Comparison of ENCODE assay signal across 17 mouse cellular contexts in genomic region chr19:45696281-45696600, GRCm38 (mm10). TPM values are rescaled to one million over a fixed set of nuclear protein-coding genes. Genes with fewer than 3 reads are reported as not detected.
A peak's percentile ranks its signal among the peaks of the same experiment; 100 is the strongest.
DNase-seq lines count a peak whose midpoint lies in the region; ATAC-seq lines count a peak whose summit lies in the region.
"Had no signal": no experiment of that assay in that cellular context is flagged by ENCODE, and none has a peak within 500 bp of the region (broad histone marks: within the 10 kb centered on the region; RNA-seq: fewer than 3 reads in every experiment).

No protein-coding gene starts in this region.

- H3K4me1 ChIP-seq in kidney, embryonic 15.5 days: peaks cover 17% of the 10 kb centered on the region
- H3K4me1 ChIP-seq in heart, embryonic 14.5 days (ENCODE audit: control insufficient read depth in 2 of 2, insufficient read depth in 2 of 2, low read length in 2 of 2): peaks cover 8 to 15% of the 10 kb centered on the region in 2 experiments
- peaks cover 16% of the 10 kb centered on the region for H3K4me1 ChIP-seq in forebrain, embryonic 10.5 days
- peaks cover 8% of the 10 kb centered on the region; the same call in 1 of the 2 replicates for H3K4me1 ChIP-seq in forebrain, embryonic 13.5 days

- no peaks in the 10 kb centered on the region for H3K9me3 ChIP-seq in kidney, embryonic 15.5 days (replicated peaks)
- H3K9me3 ChIP-seq in heart, embryonic 14.5 days (ENCODE audit: control insufficient read depth, low read length): no peaks in the 10 kb centered on the region
- H3K9me3 ChIP-seq in forebrain, embryonic 10.5 days: 0 out of 2 replicates have a peak, but pooled peaks cover 3% of the 10 kb centered on the region
- no peaks in the 10 kb centered on the region for H3K9me3 ChIP-seq in forebrain, embryonic 13.5 days (replicated peaks)
- H3K9me3 ChIP-seq: embryonic facial prominence, embryonic 15.5 days; forebrain, embryonic 12.5 days had no signal

- WGBS in kidney, embryonic 15.5 days: 16% methylated on average over 6 of the region's 6 CpGs
- 10% methylated on average over 6 of the region's 6 CpGs for WGBS in heart, embryonic 14.5 days
- 68% methylated on average over 6 of the region's 6 CpGs for WGBS in forebrain, embryonic 10.5 days
- WGBS in forebrain, embryonic 13.5 days: 61% methylated on average over 6 of the region's 6 CpGs

- no peaks in the 10 kb centered on the region for H3K36me3 ChIP-seq in kidney, embryonic 15.5 days
- no peaks in the 10 kb centered on the region for H3K36me3 ChIP-seq in heart, embryonic 14.5 days (ENCODE audit: control insufficient read depth, insufficient read depth, low read length)
- no peaks in the 10 kb centered on the region for H3K36me3 ChIP-seq in forebrain, embryonic 10.5 days (replicated peaks)
- no peaks in the 10 kb centered on the region for H3K36me3 ChIP-seq in forebrain, embryonic 13.5 days (ENCODE audit: poor library complexity, severe bottlenecking)
- H3K36me3 ChIP-seq: embryonic facial prominence, embryonic 15.5 days; forebrain, embryonic 12.5 days had no signal

- peak overlapping the region; percentile 28 for H3K4me2 ChIP-seq in kidney, embryonic 15.5 days
- H3K4me2 ChIP-seq in heart, embryonic 14.5 days (ENCODE audit: low read length): peak overlapping the region; percentile 47
- no peak overlapping the region for H3K4me2 ChIP-seq in forebrain, embryonic 13.5 days

- H3K9ac ChIP-seq in kidney, embryonic 15.5 days: no peak overlapping the region
- H3K9ac ChIP-seq in heart, embryonic 14.5 days (ENCODE audit: low read length): no peak overlapping the region
- no peak overlapping the region for H3K9ac ChIP-seq in forebrain, embryonic 13.5 days
- H3K9ac ChIP-seq: embryonic facial prominence, embryonic 15.5 days; forebrain, embryonic 12.5 days had no signal

- H3K4me3 ChIP-seq in kidney, embryonic 15.5 days (replicated peaks): no peak overlapping the region
- H3K4me3 ChIP-seq in heart, embryonic 14.5 days (ENCODE audit: control insufficient read depth in 1 of 2, insufficient read depth in 1 of 2, low read depth in 1 of 2, low read length in 2 of 2): 0 out of 4 replicates have a peak overlapping the region, but pooled peaks of 1 of the 2 experiments have one; percentile 12
- no peak overlapping the region for H3K4me3 ChIP-seq in forebrain, embryonic 10.5 days
- no peak overlapping the region for H3K4me3 ChIP-seq in forebrain, embryonic 13.5 days
- H3K4me3 ChIP-seq: embryonic facial prominence, embryonic 15.5 days; forebrain, embryonic 12.5 days had no signal

- no peak for DNase-seq in kidney, postnatal 10 days
- peak; percentile 38 for DNase-seq in urinary bladder, postnatal 14 days (ENCODE audit: low spot score)
- DNase-seq in urinary bladder, postnatal 4 days (ENCODE audit: low spot score in 2 of 2): no peak
- DNase-seq in ovary, postnatal 36 days (ENCODE audit: low spot score): peak; percentile 20
- no peak for DNase-seq in forebrain, embryonic 10.5 days (ENCODE audit: extremely low spot score, low spot score)
- DNase-seq: adrenal gland, postnatal 10 days; cerebellum, adult 11 months; layer of hippocampus, adult 9-11 months; lung, postnatal 4 days; right cerebral cortex, adult 18-20 months had no signal

- peak overlapping the region; percentile 6; the same call in 1 of the 2 replicates for H3K27ac ChIP-seq in kidney, embryonic 15.5 days
- H3K27ac ChIP-seq in heart, embryonic 14.5 days (replicated peaks in 1 of 2; ENCODE audit: control insufficient read depth in 1 of 2, insufficient read depth in 1 of 2, low read depth in 2 of 2, low read length in 2 of 2): peak overlapping the region; percentile 61 to 66
- no peak overlapping the region for H3K27ac ChIP-seq in forebrain, embryonic 10.5 days
- no peak overlapping the region for H3K27ac ChIP-seq in forebrain, embryonic 13.5 days
- H3K27ac ChIP-seq: embryonic facial prominence, embryonic 15.5 days; forebrain, embryonic 12.5 days had no signal

- ATAC-seq in kidney, embryonic 15.5 days (replicated peaks; ENCODE audit: low FRiP score): no peak
- no peak for ATAC-seq in heart, embryonic 14.5 days (ENCODE audit: insufficient number of reproducible peaks, insufficient read depth, low FRiP score, low read depth)
- no peak for ATAC-seq in forebrain, embryonic 13.5 days

- no peaks in the 10 kb centered on the region for H3K27me3 ChIP-seq in kidney, embryonic 15.5 days
- no peaks in the 10 kb centered on the region for H3K27me3 ChIP-seq in heart, embryonic 14.5 days (ENCODE audit: control insufficient read depth, insufficient read depth, low read length)
- peaks cover 32% of the 10 kb centered on the region for H3K27me3 ChIP-seq in forebrain, embryonic 10.5 days (ENCODE audit: poor library complexity, severe bottlenecking)
- H3K27me3 ChIP-seq in forebrain, embryonic 13.5 days: peaks cover 16% of the 10 kb centered on the region
- H3K27me3 ChIP-seq: embryonic facial prominence, embryonic 15.5 days had no signal

RNA-seq across cellular contexts. Expression of gene Fbxw4, which starts 36.1 kb away (rescaled TPM):
- polyA plus RNA-seq in kidney, embryonic 15.5 days (2015; fragmentation: Nextera tagmentation; extraction: Ambion mirVana): 6.3 and 6.7 TPM in 2 replicates
- polyA plus RNA-seq in heart, embryonic 14.5 days (2014; fragmentation: Nextera tagmentation; extraction: Ambion mirVana): 4.1 and 6.3 TPM in 2 replicates
- polyA plus RNA-seq in forebrain, embryonic 10.5 days (2016; fragmentation: Nextera tagmentation; extraction: Ambion mirVana): 4.2 and 4.4 TPM in 2 replicates
- 3.4 TPM in 2 replicates for polyA plus RNA-seq in forebrain, embryonic 13.5 days (2015; fragmentation: Nextera tagmentation; extraction: Ambion mirVana)

RNA-seq across cellular contexts. Expression of gene Fgf8, which starts 46.5 kb away (rescaled TPM):
- polyA plus RNA-seq in kidney, embryonic 15.5 days (2015; fragmentation: Nextera tagmentation; extraction: Ambion mirVana): 17.8 and 20.3 TPM in 2 replicates
- polyA plus RNA-seq in heart, embryonic 14.5 days (2014; fragmentation: Nextera tagmentation; extraction: Ambion mirVana): 0.46 TPM in 1 of 2 replicates, not detected in the other
- 30.6 and 35.3 TPM in 2 replicates for polyA plus RNA-seq in forebrain, embryonic 10.5 days (2016; fragmentation: Nextera tagmentation; extraction: Ambion mirVana)
- 1.5 and 2.5 TPM in 2 replicates for polyA plus RNA-seq in forebrain, embryonic 13.5 days (2015; fragmentation: Nextera tagmentation; extraction: Ambion mirVana)
- polyA plus RNA-seq: C2C12; liver, embryonic 16.5 days had no signal

RNA-seq across cellular contexts. Expression of gene Npm3, which starts 53.1 kb away (rescaled TPM):
- polyA plus RNA-seq in kidney, embryonic 15.5 days (2015; fragmentation: Nextera tagmentation; extraction: Ambion mirVana): 20.8 and 28.5 TPM in 2 replicates
- 9.8 and 10.2 TPM in 2 replicates for polyA plus RNA-seq in heart, embryonic 14.5 days (2014; fragmentation: Nextera tagmentation; extraction: Ambion mirVana)
- polyA plus RNA-seq in forebrain, embryonic 10.5 days (2016; fragmentation: Nextera tagmentation; extraction: Ambion mirVana): 10.7 and 16.1 TPM in 2 replicates
- polyA plus RNA-seq in forebrain, embryonic 13.5 days (2015; fragmentation: Nextera tagmentation; extraction: Ambion mirVana): 9.4 and 10.9 TPM in 2 replicates

Comparison
In these comparisons a context has a peak if more than half of its experiments do, and no peak if none do; other contexts are left out.
1. DNase-seq: peak in urinary bladder, postnatal 14 days (single experiment) and ovary, postnatal 36 days (single experiment); none in kidney, postnatal 10 days (single experiment), urinary bladder, postnatal 4 days (0 of 2) and forebrain, embryonic 10.5 days (single experiment).
2. H3K27ac ChIP-seq: peak in kidney, embryonic 15.5 days (single experiment) and heart, embryonic 14.5 days (2 of 2); none in forebrain, embryonic 10.5 days (single experiment) and forebrain, embryonic 13.5 days (single experiment).